Mouse (Mus musculus) liver, embryonic 15.5 days (tissue): ENCODE measurements around the gene Rpl38. TPM values are rescaled to one million over a fixed set of nuclear protein-coding genes. Genes with fewer than 3 reads are reported as not detected.
A peak's percentile ranks its signal among the peaks of the same experiment; 100 is the strongest.
"Not testable (repeated sequence)": the region's sequence is repeated elsewhere in the genome, so short reads cannot be mapped to it uniquely, and the experiment has no call there.

ENCODE experiments used
- ATAC-seq: fragments of 200-750 bp; cut with Nextera tagmentation; 2 replicates; pipeline ENCODE4 v1.8.0; 2017; ENCODE audit warnings: moderate number of reproducible peaks, mild to moderate bottlenecking, moderate library complexity; ENCODE audit not compliant: insufficient read depth
- H3K27ac ChIP-seq: fragments of 300-500 bp; sonication (generic); replicated peaks from 2 replicates; pipeline ENCODE4 v1.5.1; 2015; ENCODE audit warnings: mild to moderate bottlenecking, inconsistent platforms
- H3K27me3 ChIP-seq: fragments of 300-500 bp; sonication (generic); 2 replicates; pipeline ENCODE4 v1.6.1; 2015; ENCODE audit warnings: mild to moderate bottlenecking, inconsistent platforms
- H3K36me3 ChIP-seq: fragments of 300-500 bp; sonication (generic); replicated peaks from 2 replicates; pipeline ENCODE4 v1.6.1; 2015; ENCODE audit warnings: moderate library complexity, mild to moderate bottlenecking, inconsistent platforms
- H3K4me1 ChIP-seq: fragments of 300-500 bp; sonication (generic); replicated peaks from 2 replicates; pipeline ENCODE4 v1.6.1; 2015; ENCODE audit warnings: inconsistent platforms
- H3K4me2 ChIP-seq: fragments of 300-500 bp; sonication (generic); 2 replicates; pipeline ENCODE4 v1.6.1; 2015; ENCODE audit warnings: moderate library complexity, mild to moderate bottlenecking, inconsistent platforms
- H3K4me3 ChIP-seq: fragments of 300-500 bp; sonication (generic); replicated peaks from 2 replicates; pipeline ENCODE4 v1.5.1; 2015; ENCODE audit warnings: mild to moderate bottlenecking, inconsistent platforms
- H3K9ac ChIP-seq: fragments of 300-500 bp; sonication (generic); 2 replicates; pipeline ENCODE4 v1.6.1; 2015; ENCODE audit warnings: moderate library complexity, mild to moderate bottlenecking, inconsistent platforms
- H3K9me3 ChIP-seq: fragments of 300-500 bp; sonication (generic); replicated peaks from 2 replicates; pipeline ENCODE4 v1.6.1; 2016; ENCODE audit warnings: inconsistent platforms
- WGBS: fragments of 180-500 bp; shearing (Covaris S2); methylation state at CpG from one replicate; pipeline ENCODE4 v1.1.7; 2015; ENCODE audit warnings: mixed read lengths; ENCODE audit not compliant: insufficient replicate concordance; 5-methylcytosine and 5-hydroxymethylcytosine counted together
- polyA plus RNA-seq: library from polyadenylated mRNA; unstranded; fragments of >200 nt; fragmentation: Nextera tagmentation; extraction: Ambion mirVana; gene quantifications from 2 replicates; pipeline ENCODE4 v1.2.1, GENCODE M21; 2015

The Rpl38 gene
- polyA plus RNA-seq, 1 experiment from 2014 or later: 662 TPM

DNA sequence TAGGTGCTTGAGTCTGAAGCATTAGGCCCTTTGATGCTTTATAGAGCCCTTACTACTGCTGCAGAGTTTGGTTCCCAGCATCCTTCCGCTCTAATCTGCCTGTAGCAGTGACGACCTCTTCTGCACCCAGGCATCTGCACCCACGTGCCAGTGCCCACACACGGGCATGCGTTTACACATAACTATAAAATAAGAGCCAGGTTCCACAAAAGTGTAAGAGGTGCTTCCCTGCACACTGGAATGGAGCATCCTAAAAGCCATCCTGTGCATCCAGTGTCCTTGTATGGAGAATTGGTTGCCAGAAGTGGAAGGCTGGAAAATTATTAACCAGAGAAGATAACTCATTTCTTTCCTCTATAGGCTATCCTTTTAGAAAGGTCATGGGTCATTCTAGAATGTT lies 2.8 kb downstream of the Rpl38 start:
- peak overlapping the region; percentile 83; the same call in 1 of the 2 replicates for H3K4me2 ChIP-seq
- no peak overlapping the region for H3K9ac ChIP-seq
- no peak overlapping the region for H3K4me3 ChIP-seq
- H3K27me3 ChIP-seq: peaks cover 13% of the 10 kb centered on the region
- 76% methylated on average over 5 of the region's 5 CpGs for WGBS
- ATAC-seq: no peak
- peaks cover 51% of the 10 kb centered on the region for H3K4me1 ChIP-seq
- H3K36me3 ChIP-seq: peaks cover 41% of the 10 kb centered on the region
- no peaks in the 10 kb centered on the region for H3K9me3 ChIP-seq
- 0 out of 2 replicates have a peak overlapping the region, but pooled peaks have one; percentile 80 for H3K27ac ChIP-seq

DNA sequence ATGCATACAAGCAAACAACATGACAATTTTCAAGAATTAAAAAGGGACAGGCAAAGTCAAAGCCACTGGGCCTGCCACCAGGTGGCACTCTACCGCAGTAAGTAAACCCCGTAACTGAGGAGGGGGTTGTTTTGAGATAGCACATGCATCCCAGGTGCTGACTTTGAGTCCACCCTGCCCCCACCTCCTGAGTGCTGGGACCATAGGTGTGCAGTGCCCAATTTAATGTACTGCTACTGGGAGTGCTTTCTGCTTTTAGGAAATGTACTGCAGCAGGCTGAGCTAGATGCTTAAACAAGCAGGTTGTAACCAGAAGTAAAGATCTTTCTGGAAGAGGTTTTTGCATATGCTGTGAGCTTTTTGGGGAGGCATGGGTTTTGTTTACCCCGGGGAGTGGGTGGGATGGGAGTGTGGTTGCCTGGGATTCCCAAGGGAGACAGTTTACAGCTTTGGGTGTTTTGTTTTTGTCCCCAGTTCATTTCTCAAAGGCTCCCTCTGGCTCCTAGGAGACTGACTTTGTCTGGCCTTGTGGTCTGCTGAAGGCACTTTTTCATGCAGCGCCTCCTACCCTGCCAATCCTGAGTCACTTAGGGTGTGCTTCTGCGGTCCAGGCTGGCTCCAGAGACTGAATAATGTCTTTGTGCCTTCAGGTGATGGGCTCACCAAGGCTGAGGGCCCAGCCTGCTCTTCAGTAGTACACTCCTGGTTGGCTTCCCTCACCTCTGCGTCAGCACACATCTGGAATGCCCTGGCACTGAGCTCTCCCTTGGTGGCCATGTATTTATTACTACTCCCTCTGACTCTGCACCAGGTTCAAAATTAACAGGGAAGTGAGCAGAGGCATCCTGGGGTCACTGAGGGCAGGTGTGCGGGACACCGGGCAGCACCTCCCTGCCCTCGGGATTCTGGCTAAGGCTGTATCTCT lies 4.7 kb downstream of the Rpl38 start:
- Histone ChIP-seq H3K27me3 (peaks cover 24% of the 10 kb centered on the region), H3K36me3 (peaks cover 41% of the 10 kb centered on the region), H3K4me3 (no peak overlapping the region), H3K27ac (no peak overlapping the region), H3K9me3 (no peaks in the 10 kb centered on the region), H3K4me2 (no peak overlapping the region), H3K9ac (no peak overlapping the region), H3K4me1 (peaks cover 52% of the 10 kb centered on the region)
- 64% methylated on average over 9 of the region's 9 CpGs for WGBS
- ATAC-seq: no peak

DNA sequence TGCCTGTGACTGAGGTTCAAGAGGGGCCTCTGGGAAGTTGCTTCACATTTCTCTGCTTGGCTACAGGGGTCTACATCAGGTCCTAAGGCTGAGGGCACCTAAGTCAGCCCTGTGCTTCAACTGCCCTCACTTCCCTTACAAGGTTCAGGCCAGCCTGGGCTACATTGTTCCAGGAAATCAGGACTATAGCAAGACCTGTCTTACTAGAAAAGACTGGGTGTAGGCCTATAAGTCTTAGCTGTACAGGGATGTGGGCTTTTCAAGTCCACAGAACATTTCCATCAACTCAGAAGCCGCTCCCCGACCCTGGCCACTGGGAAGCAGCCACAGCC lies 5.4 kb downstream of the Rpl38 start:
- peaks cover 51% of the 10 kb centered on the region for H3K4me1 ChIP-seq
- WGBS: 60% methylated on average over 2 of the region's 2 CpGs
- no peaks in the 10 kb centered on the region for H3K9me3 ChIP-seq
- peaks cover 24% of the 10 kb centered on the region for H3K27me3 ChIP-seq
- no peak overlapping the region for H3K4me3 ChIP-seq
- H3K36me3 ChIP-seq: peaks cover 41% of the 10 kb centered on the region
- H3K9ac ChIP-seq: no peak overlapping the region
- no peak overlapping the region for H3K4me2 ChIP-seq
- ATAC-seq: no peak
- H3K27ac ChIP-seq: no peak overlapping the region

DNA sequence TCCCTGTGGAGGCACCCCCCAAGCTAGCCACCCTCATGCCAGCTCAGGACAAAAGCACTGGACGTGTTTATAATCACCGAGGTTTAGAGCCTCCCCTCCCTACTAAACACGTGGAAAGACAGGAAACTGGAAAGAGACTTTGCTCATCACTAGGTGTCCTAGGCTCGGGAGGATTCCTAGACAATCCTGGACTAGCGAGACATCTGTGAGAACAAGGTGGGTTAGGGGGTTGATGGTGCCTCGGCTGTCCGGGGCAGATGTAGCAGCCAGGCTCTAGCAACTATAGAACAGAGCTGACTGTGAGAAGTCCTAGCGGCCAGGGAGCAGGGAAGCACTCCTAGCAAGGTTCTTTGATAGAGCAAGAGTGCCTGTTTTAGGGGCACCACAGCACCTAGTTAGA lies 5.9 kb downstream of the Rpl38 start:
- H3K4me2 ChIP-seq: no peak overlapping the region
- no peak overlapping the region for H3K27ac ChIP-seq
- peaks cover 41% of the 10 kb centered on the region for H3K36me3 ChIP-seq
- H3K4me3 ChIP-seq: no peak overlapping the region
- H3K9me3 ChIP-seq: no peaks in the 10 kb centered on the region
- H3K4me1 ChIP-seq: peaks cover 50% of the 10 kb centered on the region
- no peak overlapping the region for H3K9ac ChIP-seq
- no peak for ATAC-seq
- H3K27me3 ChIP-seq: peaks cover 24% of the 10 kb centered on the region
- 49% methylated on average over 8 of the region's 8 CpGs for WGBS

DNA sequence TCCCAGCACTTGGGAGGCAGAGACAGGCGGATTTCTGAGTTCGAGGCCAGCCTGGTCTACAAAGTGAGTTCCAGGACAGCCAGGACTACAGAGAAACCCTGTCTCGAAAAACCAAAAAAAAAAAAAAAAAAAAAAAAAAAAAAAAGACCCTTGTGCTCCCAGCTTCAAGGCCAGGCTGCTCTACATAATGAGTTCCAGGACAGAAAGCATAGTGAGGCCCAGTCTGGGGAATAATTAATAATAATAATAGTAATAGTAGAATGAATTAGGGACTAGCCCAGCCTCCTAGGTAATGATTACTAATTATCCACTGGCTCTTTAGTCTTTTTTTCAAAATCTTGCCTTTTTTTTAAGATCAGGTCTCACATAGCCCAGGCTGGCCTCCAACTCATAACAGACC lies 6.5 kb downstream of the Rpl38 start:
- not testable (repeated sequence) for ATAC-seq, H3K4me3 ChIP-seq, H3K9ac ChIP-seq, H3K27ac ChIP-seq, H3K9me3 ChIP-seq
- H3K4me2 ChIP-seq: peak overlapping the region; percentile 91
- H3K36me3 ChIP-seq: peaks cover 41% of the 10 kb centered on the region
- peaks cover 24% of the 10 kb centered on the region for H3K27me3 ChIP-seq
- 91% methylated on average over 2 of the region's 3 CpGs for WGBS
- peaks cover 48% of the 10 kb centered on the region for H3K4me1 ChIP-seq

DNA sequence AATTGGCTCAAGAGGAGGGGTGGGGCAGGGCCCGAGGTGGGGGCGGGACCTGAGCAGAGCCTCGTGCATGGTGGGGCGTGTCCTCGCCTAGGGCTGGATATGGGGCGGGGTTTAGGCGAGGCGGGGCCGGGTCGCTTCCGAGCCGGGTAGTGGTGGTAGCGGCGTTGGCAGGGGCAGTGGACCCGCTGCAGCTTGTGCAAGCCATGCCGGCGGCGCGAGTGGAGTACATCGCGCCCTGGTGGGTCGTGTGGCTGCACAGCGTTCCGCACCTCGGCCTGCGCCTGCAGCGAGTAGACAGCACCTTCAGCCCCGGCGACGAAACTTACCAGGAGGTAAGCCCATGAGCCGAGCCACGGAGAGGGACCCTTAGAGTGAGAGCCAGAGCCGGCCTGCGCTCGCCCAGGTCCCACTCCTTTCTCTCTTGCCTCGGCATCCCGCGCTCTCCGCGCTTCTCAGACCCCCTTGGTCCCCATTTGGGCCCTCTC lies 7.1 kb downstream of the Rpl38 start, which contains the start of gene Ttyh2:
Ttyh2 (plus strand) TSS at position 91 of the 485 bp plus-strand sequence.
- Histone ChIP-seq H3K9me3 (no peaks in the 10 kb centered on the region), H3K4me3 (peak within 1 kb of the TSS; percentile 64), H3K27ac (0 out of 2 replicates have a peak within 1 kb of the TSS, but pooled peaks have one; percentile 14), H3K27me3 (peaks cover 24% of the 10 kb centered on the region), H3K9ac (peak within 1 kb of the TSS; percentile 59), H3K36me3 (peaks cover 36% of the 10 kb centered on the region), H3K4me2 (peak within 1 kb of the TSS; percentile 91), H3K4me1 (peaks cover 47% of the 10 kb centered on the region)
- WGBS: under 1% methylated on average over 40 of the region's 40 CpGs
- peak; percentile 83 for ATAC-seq

DNA sequence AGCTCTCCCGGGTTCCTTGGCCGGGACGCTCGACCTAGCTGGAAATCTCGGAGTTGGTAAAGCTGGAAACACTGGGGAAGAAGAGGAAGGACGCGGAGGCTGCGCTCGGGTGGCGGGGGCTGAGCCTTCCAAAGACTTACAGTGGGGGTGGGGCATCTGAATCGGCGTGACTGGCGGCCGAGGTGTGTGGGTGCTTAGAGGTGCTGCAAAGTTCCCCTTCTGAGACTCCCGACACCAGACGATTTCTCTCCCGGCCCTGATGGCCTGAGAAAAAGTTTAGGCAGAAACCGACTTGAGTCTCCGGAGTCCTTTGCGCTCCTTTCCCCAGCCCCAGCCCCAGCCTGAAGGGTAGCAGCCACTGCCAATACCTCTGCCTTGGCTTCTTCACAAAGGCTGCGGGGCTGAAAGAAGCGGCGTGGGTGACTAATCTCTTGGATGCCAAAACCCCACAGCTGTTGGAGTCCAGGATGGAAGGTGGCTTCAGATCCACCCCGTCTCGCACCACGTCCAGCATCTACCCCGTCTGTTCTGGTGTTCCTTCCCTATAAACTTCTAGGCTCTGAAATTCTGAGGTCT lies 7.6 kb downstream of the Rpl38 start:
- WGBS: under 1% methylated on average over 27 of the region's 27 CpGs
- peak overlapping the region; percentile 91 for H3K4me2 ChIP-seq
- peaks cover 24% of the 10 kb centered on the region for H3K27me3 ChIP-seq
- H3K36me3 ChIP-seq: peaks cover 31% of the 10 kb centered on the region
- H3K4me1 ChIP-seq: peaks cover 47% of the 10 kb centered on the region
- 0 out of 2 replicates have a peak overlapping the region, but pooled peaks have one; percentile 14 for H3K27ac ChIP-seq
- peak overlapping the region; percentile 64 for H3K4me3 ChIP-seq
- ATAC-seq: peak; percentile 7; the same call in 1 of the 2 replicates
- no peaks in the 10 kb centered on the region for H3K9me3 ChIP-seq
- H3K9ac ChIP-seq: peak overlapping the region; percentile 59

DNA sequence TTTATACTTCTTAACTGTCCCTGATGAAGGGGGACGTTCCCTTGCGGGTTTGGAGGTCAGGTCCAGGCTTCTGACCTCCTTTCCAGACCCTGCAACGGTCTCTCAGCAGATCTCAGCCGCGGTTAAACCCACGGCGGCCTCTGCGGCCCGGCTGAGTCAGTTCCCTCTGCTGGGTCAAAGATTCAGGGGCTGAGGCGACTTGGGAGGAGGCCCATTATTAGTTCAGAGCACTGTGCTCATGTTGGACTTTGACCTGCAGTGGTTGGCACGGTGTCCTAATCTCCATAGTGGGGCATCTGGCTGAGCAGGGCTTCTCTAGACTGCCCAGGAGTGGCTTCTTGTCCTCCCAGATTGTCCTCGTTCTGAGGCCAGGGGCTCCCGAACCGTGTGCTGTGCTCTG lies 8.1 kb downstream of the Rpl38 start:
- no peaks in the 10 kb centered on the region for H3K9me3 ChIP-seq
- WGBS: 4% methylated on average over 14 of the region's 14 CpGs
- H3K27me3 ChIP-seq: peaks cover 24% of the 10 kb centered on the region
- H3K4me1 ChIP-seq: peaks cover 45% of the 10 kb centered on the region
- H3K36me3 ChIP-seq: peaks cover 25% of the 10 kb centered on the region
- H3K4me3 ChIP-seq: peak overlapping the region; percentile 64
- H3K9ac ChIP-seq: peak overlapping the region; percentile 59; the same call in 1 of the 2 replicates
- ATAC-seq: no peak
- peak overlapping the region; percentile 91 for H3K4me2 ChIP-seq
- no peak overlapping the region for H3K27ac ChIP-seq

DNA sequence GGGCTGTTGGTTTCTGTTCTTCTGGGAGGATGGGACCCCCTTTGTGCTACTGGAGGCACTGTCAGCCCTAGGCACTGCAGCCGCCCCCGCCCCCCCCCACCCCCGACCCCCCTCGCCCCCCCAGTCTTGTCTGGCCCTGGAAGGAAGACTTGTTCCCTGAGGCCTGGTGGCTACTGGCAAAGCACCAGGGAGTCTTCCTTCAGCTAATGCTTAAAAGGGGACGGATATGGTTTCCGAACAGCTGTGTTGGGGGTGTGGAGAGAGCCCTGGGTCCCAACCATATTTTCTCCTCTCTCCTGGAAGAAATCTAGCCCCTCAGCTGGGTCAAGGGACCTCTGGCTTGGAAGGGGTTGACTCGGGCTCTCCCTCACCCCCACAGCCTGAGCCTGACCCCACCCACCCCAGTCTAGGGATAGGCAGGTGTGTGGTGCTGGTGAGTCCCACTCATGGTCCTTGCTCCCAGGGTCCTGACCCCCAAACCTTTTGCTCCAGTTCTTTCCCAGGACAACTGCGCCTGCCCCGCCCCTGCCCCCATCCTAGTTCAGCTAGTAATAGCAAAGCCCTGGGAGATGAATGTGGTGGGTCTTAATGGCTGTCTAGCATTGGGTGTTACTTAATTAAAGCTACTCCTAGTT lies 8.7 kb downstream of the Rpl38 start:
- peaks cover 24% of the 10 kb centered on the region for H3K27me3 ChIP-seq
- no peak for ATAC-seq
- 42% methylated on average over 9 of the region's 9 CpGs for WGBS
- H3K9ac ChIP-seq: peak overlapping the region; percentile 59; the same call in 1 of the 2 replicates
- peaks cover 43% of the 10 kb centered on the region for H3K4me1 ChIP-seq
- peaks cover 20% of the 10 kb centered on the region for H3K36me3 ChIP-seq
- peak overlapping the region; percentile 91 for H3K4me2 ChIP-seq
- peak overlapping the region; percentile 64 for H3K4me3 ChIP-seq
- H3K27ac ChIP-seq: no peak overlapping the region
- no peaks in the 10 kb centered on the region for H3K9me3 ChIP-seq

DNA sequence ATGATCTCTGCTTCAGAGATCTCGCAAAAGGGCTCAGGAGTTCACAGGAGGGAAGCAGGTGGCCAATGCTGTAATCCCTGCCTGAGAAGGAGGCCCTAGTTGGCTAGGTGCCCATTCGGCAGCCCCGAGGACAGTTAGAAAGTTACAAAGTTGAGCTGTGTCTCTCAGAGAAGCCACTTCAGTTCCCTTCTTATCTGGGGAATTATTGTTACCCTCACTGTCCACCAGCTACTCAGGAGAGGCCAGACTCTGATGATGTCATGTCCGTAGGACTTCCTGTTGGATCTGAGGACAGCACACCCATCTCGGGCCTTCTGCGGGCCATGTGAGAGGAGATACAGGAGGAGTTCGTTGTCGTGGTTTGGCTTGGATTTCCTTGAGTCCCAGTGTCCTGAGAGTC lies 11.3 kb downstream of the Rpl38 start:
- 0 out of 2 replicates have a peak overlapping the region, but pooled peaks have one; percentile 19 for H3K27ac ChIP-seq
- H3K36me3 ChIP-seq: no peaks in the 10 kb centered on the region
- no peaks in the 10 kb centered on the region for H3K9me3 ChIP-seq
- no peak overlapping the region for H3K4me3 ChIP-seq
- peaks cover 59% of the 10 kb centered on the region for H3K4me1 ChIP-seq
- peaks cover 24% of the 10 kb centered on the region for H3K27me3 ChIP-seq
- WGBS: 33% methylated on average over 8 of the region's 8 CpGs
- no peak overlapping the region for H3K9ac ChIP-seq
- H3K4me2 ChIP-seq: no peak overlapping the region
- no peak for ATAC-seq

DNA sequence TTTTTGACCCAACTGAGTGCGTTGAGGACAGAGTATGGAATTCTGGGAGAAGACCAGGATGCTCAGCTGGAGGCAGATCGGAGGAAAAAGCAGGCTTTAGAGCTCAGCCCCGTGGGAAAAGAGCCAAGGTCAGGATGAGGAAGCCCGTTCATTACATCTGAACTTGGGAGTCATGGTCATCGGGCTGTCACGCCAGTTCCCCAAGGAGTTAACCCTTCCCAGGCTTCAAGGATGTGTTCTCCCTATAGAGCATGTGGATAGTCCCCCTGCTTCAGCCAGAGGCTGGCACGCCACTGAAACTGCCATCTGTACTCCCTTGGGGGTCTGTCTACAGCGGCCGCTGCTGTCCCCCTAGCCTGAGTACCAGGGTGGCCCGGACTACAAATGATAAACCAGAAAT lies 12.0 kb downstream of the Rpl38 start:
- H3K4me1 ChIP-seq: peaks cover 62% of the 10 kb centered on the region

More for the DNA sequence above, 12.0 kb downstream of the Rpl38 start:
- Histone ChIP-seq H3K9me3 (no peaks in the 10 kb centered on the region), H3K9ac (no peak overlapping the region), H3K36me3 (no peaks in the 10 kb centered on the region), H3K27ac (no peak overlapping the region), H3K4me2 (no peak overlapping the region), H3K27me3 (peaks cover 24% of the 10 kb centered on the region), H3K4me3 (no peak overlapping the region)
- 53% methylated on average over 10 of the region's 10 CpGs for WGBS
- ATAC-seq: no peak
